Mouse (Mus musculus) cortical plate, adult 2 months (tissue): ENCODE measurements around the gene Amotl2.

Source experiments
- CTCF ChIP-seq: fragments of 200-500 bp; IDR thresholded peaks from 2 replicates; pipeline ENCODE4 v1.5.1; 2011; ENCODE audit warnings: mild to moderate bottlenecking, control low read depth, low read length; ENCODE audit not compliant: insufficient read depth; ENCODE audit errors: extremely low read depth
- POLR2A ChIP-seq: fragments of 200-500 bp; IDR thresholded peaks from 2 replicates; pipeline ENCODE4 v1.6.1; 2011; ENCODE audit warnings: mild to moderate bottlenecking, low read length, control low read depth; ENCODE audit not compliant: insufficient read depth; ENCODE audit errors: extremely low read depth

GRCm38 (mm10) chr9:102726811-102727210, 10.3 kb downstream of the Amotl2 start:
- TF ChIP-seq POLR2A: no peak
- TF ChIP-seq CTCF: no peak
